Mouse (Mus musculus) T-helper 17 cell (primary cell): ENCODE results near the gene Gm49380.
"Not testable (repeated sequence)": the region's sequence is repeated elsewhere in the genome, so short reads cannot be mapped to it uniquely, and the experiment has no call there.

Experiments
- in situ Hi-C, 2 experiments: fragments of 300-600 bp; cut with MboI, MseI; formaldehyde crosslinking; loops; 1 replicate in 1 of 2; 2 replicates in 1 of 2; pipeline ENCODE4 v1.15.1; 2025; ENCODE audit warnings: high pct_unique_total_duplicates in 2 of 2

Gene Gm49380

DNA sequence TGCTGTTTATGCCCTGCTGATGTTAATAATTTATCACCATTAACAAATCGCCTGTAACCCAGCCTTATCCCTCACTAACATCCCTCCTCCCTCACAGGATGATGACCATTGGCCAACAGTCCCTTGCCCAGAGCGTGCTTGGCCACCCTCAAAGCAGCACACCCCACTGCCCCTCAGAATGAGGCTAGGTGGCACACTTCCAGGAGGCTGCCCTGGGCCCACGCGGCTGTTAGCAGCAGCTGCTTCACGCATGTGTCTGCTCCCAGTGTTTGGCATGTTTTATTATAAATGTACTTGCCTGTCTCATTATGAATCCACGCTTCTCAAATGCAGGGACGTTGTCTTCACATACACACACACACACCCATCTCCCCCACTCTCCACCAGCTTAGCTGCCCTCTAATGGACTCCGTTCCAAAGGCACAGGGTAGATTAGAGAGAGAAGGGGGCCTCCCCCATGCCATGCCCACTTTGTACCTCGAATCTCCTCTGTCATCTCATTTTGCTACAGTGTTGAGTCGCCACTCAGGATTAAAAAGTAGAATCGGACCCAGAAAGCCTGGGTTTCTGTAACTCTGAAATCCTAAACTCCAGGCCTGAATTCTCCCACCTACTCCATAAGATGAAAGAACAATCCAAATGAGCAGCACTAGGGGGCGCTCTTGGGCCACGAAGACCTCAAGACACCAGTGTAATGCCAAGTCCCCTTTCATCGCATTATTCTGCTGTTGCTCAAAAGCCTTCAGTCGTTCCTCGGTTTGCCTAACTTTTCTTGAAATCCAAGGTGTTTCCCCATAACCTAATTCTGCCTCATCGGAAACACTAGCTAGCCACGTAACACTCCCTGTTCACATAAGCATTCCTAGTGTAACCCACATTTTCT lies 12.5 kb upstream of the Gm49380 start:
- in situ Hi-C loops, result loop anchor here in 1 of 2 experiments (10.0 kb wide), 1 partner anchor 229 kb away; no protein-coding TSS in a partner anchor

DNA sequence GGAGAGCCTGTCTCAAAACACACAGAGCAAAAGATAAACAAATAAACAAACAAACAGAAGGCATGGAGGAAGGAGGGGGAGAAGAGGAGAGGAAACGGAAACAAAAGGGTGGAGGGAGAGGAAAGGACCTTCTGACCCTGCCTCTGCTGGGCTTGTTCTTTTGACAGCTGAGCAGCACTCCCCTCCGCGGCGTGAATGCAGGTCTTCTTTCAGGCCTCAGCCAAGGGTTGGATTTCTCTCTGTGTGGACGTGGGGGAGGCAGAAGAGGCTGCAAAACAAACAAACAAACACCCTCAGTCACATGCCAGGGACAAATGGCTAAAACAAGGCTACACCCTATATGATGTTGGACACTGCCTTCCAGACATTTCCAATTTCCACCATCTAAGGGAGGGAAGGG lies 11.7 kb upstream of the Gm49380 start:
- in situ Hi-C loops, result loop anchor here in 1 of 2 experiments (10.0 kb wide), 1 partner anchor 230 kb away; no protein-coding TSS in a partner anchor

DNA sequence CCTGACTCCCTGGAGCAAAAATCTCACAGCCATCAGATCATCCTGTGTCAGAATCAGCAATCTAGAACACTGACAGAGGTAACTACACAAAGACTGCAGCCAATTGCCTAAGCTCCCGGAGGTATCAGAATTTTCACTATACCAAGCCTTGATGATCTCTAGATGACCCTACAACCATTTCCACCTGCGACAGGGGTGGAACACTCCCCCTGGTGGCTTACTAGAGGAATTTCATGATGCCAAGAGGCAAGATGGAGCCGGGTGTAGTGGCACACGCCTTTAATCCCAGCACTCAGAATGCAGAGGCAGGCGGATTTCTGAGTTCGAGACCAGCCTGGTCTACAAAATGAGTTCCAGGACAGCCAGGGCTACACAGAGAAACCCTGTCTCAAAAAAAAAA lies 11.0 kb upstream of the Gm49380 start:
- in situ Hi-C loops, result loop anchor here in 1 of 2 experiments (10.0 kb wide), 1 partner anchor 230 kb away; no protein-coding TSS in a partner anchor

DNA sequence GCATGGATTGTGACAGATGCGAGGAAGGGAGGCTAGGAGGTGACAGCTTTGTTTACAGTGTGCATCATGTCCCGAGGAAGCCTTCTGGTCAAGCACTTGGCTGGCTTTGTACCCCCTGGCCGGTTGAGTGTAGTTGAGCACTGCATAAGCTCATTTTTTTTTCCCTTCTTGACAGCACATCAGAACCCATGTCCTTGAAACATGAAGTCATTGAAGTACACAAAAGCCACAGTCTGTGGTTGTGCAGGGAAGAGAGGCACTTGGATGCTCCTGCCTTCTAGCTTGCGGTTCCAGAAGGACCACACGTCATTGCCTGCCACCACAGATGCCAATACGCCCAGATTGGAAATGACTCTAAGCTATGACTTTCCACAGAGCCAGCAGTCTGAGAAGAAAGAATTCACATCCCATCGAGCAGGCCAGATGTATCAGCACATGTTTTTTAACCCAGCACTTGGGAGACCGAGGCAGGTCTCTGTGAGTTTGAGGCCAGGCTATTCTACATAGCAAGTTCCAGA lies 6.7 kb upstream of the Gm49380 start:
- in situ Hi-C loops, result loop anchor here in 1 of 2 experiments (10.0 kb wide), 1 partner anchor 235 kb away; no protein-coding TSS in a partner anchor

DNA sequence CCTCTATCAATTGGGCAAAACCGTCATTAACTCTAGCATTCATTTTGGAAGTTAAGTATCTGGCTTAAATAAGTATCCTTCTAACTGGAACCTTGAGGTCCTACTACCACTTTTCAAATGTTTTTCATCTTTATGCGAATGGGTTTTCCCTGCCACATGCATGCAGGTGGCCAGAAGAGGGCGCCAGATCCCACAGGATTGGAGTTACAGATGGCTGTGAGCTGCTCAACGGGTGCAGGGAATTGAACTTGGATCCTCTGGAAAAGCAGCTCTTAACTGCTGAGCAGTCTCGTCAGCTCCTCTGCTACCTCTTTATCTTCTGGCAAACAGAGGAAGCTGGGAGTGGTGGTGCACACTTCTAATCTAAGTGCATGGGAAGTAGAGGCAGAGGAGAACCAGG lies 5.7 kb upstream of the Gm49380 start:
- in situ Hi-C loops, result no loop called here

DNA sequence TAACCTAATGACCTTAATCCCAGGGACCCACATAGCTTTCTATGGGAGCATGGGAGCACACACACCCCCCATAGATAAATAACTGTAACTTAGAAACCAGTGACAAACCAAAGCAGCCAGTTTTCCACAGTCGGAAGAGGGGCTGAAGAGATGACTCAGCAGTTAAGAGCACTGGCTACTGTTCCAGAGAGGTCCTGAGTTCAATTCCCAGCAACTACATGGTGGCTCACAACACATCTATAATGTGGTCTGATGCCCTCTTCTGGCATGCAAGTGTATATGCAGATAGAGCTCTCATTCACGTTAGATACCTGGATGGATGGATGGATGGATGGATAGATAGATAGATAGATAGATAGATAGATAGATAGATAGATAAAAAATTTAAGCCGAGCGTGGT lies 2.9 kb upstream of the Gm49380 start:
- in situ Hi-C loops, result no loop called here

DNA sequence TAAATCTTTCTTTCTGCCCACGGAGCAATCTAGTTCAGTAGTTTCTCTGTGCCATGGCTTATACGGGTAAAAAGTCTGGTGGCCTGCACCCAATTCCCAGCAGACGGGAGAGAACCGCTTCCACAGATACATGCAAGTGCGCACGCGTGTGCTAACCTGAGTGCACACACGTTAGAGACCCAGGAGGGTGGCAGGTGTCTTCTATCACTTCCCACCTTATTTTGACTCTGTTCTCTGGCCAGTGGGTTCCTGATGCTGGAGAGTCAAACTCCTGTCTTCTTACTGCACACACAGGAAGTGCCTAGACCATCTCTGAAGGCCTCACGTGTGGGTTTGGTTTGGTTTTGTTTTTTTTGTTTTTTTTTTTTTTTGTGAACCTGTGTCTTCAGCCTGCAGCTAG lies 2.3 kb upstream of the Gm49380 start:
- in situ Hi-C loops, result no loop called here

DNA sequence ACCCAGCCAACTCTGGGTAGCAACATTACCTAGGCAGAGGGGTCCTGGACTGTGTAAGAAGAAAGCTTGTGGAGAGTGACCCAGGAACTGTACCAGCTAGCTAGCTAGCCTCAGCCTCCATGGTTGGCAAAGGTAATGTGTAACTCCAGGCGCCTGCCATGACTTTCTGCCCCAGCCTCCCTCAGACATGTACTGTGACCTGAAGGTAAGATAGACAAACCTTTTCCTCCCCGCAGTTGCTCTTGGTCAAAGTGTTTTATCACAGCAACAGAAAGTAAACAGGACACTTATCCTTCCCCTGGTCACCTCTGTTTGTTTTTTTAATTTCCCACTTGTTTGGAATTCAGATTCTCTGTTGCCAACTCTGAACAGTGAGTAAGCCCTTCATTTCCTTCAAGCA lies 1.2 kb upstream of the Gm49380 start:
- in situ Hi-C loops, result no loop called here

DNA sequence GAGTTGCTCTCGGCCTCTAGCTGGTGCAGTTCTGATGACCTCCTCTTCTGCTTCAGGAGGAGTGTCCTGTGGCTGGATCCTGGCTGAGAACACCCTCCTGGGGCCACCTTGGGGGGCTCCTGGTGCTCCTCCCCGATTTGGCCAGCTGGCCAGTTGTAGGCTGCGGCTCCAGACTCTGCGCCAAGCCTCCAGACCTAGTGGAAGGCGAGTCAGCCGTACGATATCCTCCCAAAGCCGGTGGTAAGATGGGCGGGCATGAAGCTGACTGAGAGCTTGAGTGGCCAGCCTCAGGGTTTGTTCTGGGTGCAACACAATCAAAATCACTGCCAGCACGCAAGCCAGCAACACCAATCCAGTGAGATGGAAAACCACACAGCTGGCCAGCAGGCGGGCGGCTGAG lies 1.4 kb downstream of the Gm49380 start:
- in situ Hi-C loops, result not testable (repeated sequence)

DNA sequence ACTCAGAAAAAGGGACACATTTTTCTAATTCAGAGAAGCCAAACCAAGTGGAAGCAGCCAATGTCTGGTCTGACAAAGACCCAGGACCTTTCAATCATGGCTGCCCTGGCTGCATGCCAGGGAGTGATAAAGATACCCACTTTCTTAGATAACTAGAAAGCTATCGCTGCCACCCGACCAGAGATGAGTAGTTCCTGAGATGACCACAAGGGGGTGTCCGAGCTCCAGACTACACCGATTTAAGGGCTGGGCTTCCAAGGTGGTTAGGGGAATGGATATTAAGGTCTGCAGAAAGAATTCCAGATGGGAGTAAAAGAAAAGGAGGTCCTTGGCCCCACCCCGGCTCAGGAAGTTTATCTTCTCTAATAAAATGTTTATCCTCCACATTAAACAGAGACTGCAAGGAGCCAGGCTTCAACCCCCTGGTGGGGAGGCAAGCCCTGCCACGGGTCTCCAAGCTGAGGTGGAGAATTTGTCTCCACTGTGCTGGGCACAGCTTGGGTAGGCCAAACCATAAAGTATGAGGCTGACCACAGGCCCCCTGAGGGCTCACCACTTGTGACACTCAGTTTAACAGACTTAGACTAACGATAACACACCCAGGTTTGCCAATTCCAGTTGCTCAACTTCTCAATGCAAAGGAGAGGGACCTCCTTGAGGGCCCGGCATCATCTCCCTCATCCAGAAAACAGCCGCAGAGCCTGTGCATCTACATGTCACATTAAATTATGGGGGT lies 3.8 kb downstream of the Gm49380 start:
- in situ Hi-C loops, result loop anchor here in 1 of 2 experiments (5.0 kb wide), 1 partner anchor 122 kb away; no protein-coding TSS in a partner anchor

DNA sequence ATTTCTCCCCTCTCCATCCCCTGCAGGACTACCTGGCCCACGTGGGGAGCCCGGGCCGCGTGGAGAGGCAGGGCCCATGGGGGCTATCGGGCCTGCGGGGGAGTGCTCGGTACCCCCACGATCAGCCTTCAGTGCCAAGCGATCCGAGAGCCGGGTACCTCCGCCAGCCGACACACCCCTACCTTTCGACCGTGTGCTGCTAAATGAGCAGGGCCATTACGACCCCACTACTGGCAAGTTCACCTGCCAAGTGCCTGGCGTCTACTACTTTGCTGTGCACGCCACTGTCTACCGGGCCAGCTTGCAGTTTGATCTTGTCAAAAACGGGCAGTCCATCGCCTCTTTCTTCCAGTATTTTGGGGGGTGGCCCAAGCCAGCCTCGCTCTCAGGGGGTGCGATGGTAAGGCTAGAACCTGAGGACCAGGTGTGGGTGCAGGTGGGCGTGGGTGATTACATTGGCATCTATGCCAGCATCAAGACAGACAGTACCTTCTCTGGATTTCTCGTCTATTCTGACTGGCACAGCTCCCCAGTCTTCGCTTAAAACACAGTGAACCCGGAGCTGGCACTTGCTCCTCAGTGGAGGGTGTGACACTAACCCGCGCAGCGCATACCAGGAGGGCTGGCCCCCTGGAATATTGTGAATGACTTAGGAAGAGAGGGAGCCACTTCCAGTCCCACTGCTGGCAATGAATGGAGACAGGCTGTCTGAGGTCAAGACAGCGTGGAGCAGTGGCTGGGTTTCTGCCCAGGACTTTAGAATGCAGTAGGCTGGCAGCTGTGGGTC lies 4.8 kb downstream of the Gm49380 start:
- in situ Hi-C loops, result loop anchor here in 1 of 2 experiments (5.0 kb wide), 1 partner anchor 121 kb away; no protein-coding TSS in a partner anchor

DNA sequence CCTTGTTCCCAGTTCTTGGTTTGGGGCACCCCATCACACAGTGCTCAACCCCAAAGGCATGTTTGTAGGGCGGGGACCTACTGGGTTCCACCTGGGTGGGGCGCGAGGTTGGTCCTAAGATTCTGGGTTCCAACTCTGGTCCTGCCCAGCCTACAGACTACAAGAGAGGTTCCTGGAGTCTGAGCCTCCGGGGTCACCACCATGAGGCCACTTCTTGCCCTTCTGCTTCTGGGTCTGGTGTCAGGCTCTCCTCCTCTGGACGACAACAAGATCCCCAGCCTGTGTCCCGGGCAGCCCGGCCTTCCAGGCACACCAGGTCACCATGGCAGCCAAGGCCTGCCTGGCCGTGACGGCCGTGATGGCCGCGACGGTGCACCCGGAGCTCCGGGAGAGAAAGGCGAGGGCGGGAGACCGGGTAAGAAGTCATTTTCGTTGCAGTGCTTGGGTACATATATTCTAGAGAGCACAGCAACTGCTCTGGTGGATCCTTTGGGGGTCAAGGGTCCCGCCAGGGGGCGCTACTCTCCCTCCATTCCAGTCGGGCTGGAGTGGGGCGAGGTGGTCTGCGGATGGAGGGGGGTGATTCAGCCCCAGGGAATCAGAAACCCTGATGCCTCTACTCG lies 5.6 kb downstream of the Gm49380 start:
- in situ Hi-C loops, result loop anchor here in 1 of 2 experiments (5.0 kb wide), 1 partner anchor 120 kb away; no protein-coding TSS in a partner anchor

DNA sequence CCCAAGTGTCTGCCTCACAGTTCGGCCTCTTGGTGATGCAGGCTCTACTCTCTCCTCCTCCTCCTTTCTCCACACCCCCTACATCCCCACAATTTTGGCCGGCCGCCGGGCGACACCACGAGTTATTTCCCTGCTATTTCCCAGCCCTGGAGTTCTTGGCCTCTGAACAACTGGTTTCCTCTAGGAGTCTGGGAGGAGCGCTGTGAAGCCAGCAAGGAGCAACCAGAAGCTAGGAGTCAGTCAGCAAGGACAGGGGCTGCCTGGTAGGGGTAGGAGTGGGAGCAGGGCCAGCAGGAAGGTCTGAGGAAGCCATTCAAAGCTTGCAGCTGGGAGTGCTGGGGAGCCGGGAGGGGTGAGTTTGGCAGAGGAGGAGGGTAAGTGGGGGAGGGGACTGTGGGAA lies 6.2 kb downstream of the Gm49380 start, which contains the start of gene C1qtnf5:
TSS of gene C1qtnf5 (plus strand) at position 136 of the 400 bp plus-strand sequence.
- in situ Hi-C loops, result loop anchor here in 1 of 2 experiments (5.0 kb wide), 1 partner anchor 120 kb away; no protein-coding TSS in a partner anchor

DNA sequence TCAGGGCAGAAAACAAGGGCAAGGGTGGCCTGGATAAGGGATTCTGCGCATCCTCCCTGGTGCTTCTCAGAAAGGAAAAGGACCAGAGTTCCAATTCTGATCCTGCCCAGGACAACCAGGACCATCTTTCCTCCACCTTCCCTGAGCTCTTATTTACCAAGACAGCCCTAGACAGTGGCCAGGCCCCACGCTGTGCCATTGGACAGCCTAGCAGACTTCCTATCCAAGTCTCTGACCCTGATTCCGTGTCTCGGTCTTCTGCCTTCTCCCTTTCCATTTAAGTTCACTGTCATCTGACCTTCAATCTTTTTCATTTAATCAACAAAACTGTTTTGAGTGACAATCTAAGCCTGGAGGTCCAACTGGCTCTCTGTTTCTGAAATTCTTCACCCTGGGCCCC lies 6.7 kb downstream of the Gm49380 start:
- in situ Hi-C loops, result loop anchor here in 1 of 2 experiments (5.0 kb wide), 1 partner anchor 119 kb away; no protein-coding TSS in a partner anchor

DNA sequence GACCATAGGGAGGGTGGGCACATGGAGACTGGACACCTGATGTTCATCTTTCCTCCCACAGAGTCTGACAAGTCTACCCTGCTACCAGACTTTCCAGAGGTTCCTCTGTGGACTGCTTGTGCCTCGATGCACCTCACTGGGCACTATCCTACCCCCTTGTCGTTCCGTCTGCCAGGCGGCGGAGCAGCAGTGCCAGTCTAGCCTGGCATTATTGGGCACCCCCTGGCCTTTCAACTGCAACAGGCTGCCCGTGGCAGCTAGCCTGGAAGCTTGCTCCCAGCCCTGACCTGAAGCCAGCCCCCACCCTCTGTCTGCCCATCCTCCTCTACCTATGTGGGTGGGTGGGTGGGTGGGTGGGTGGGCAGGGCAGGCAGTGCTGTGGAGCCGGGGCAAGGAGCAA lies 7.1 kb downstream of the Gm49380 start:
- in situ Hi-C loops, result loop anchor here in 1 of 2 experiments (5.0 kb wide), 1 partner anchor 119 kb away; no protein-coding TSS in a partner anchor

DNA sequence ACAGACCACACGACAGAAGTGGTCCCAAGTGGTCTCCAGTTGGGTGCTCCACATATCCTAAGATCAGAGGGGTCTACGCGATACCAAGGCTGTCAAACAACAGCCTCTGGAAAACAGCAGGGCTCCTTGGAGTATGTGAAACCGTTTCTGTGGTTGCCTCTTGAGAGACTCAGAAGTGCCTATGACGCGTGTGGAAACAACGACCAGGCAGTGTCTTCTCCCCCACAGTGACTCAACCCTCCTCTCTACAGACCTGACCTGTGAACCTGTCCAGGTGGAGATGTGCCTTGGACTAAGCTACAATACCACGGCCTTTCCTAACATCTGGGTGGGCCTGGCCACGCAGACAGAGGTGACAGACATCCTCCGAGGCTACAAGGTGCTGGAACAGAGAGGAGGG lies 7.5 kb downstream of the Gm49380 start:
- in situ Hi-C loops, result loop anchor here in 1 of 2 experiments (5.0 kb wide), 1 partner anchor 118 kb away; no protein-coding TSS in a partner anchor

DNA sequence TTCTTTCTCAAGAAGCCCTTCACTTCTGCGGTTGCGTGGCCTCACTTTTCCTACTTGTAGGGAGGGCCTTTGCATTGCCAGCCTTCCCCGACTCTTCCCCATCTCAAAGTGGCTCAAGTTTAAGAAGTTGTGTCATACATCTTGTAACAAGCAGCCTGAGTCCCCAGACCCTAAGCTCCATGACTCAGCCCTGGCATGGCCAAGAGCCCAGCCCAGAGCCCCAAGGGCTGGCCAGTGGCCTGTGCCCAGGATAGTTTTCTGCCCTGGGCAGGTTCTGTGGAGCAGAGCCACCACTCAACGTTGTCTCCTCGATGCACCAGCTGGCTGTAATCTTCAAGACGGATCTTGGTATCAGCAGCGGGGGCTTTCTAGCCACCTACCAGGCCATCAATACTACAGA lies 8.4 kb downstream of the Gm49380 start:
- in situ Hi-C loops, result loop anchor here in 1 of 2 experiments (5.0 kb wide), 1 partner anchor 118 kb away; no protein-coding TSS in a partner anchor

DNA sequence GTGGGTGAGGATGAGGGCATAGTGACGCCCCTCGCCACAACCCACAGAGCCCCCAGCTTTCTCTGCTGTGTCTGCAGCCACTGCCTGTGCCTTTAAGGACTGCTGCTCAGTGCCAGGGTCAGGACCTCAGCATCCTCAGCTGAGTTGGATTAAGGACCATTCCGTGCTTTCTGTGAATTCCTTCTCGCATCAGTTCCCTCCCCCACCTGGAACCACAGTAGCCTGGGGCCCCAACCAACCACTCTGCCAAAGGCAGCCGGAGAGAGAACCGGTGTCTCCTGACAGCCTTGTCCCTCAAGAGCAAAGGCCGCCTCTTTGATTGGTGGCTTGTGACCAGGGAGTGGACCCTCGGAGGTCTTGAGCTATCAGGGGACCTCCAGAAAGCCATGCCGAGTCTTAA lies 11.8 kb downstream of the Gm49380 start, which contains the start of gene Mfrp:
TSS of gene Mfrp (plus strand) at position 240 of the 400 bp plus-strand sequence.
- in situ Hi-C loops, result no loop called here

DNA sequence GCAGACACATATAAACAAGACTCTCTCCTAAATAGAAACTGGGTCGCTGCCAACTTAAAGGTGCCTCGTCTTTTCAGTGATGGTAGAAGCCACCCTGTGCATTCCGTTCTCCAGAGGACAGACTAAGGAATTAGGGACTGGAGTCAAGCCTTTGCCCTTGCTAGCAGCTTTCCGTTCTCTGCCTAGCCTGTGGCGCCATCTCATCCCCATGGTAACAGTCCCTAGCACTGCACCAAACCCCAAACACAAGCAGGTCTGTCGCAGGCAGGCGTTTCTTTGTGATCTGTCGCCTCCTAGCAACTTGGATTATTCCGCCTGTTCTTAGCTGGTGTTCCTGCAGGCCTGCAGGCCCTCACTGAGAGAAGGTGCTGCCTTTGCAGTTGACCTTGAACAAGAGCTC lies 16.8 kb downstream of the Gm49380 start:
- in situ Hi-C loops, result no loop called here

DNA sequence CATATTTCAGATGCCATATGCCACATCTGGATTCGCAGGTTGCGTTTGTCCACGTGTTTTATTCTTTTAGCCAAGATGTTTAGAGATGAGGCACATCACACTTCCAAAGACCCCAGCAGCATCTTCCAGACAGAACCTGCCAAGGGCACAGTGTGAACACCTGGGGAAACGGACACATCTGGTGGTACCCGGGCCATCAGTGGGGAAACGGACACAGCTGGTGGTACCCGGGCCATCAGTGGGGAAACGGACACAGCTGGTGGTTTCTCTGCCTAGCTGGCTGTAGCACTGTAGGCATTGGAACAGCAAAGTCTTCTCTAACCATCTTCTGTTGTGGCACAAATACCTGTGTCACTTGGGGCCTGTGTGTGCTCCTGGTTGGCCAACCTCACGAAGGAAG lies 17.5 kb downstream of the Gm49380 start:
- in situ Hi-C loops, result no loop called here
